In genomic region chr12:103634430-103634829, GRCm38 (mm10) we compare ENCODE assay signal across 29 mouse cellular contexts. TPM values are rescaled to one million over a fixed set of nuclear protein-coding genes. Genes with fewer than 3 reads are reported as not detected.
DNase-seq lines count a peak whose midpoint lies in the region; ATAC-seq and TF ChIP-seq lines count a peak whose summit lies in the region.
"Had no signal": no experiment of that assay in that cellular context is flagged by ENCODE, and none has a peak within 500 bp of the region (broad histone marks: within the 10 kb centered on the region; RNA-seq: fewer than 3 reads in every experiment).

No protein-coding gene starts in this region.

- no peaks in the 10 kb centered on the region for H3K27me3 ChIP-seq in forebrain, embryonic 16.5 days (replicated peaks; ENCODE audit: control insufficient read depth, insufficient read depth, low read length)
- H3K27me3 ChIP-seq in forebrain, embryonic 10.5 days (ENCODE audit: poor library complexity, severe bottlenecking): no peaks in the 10 kb centered on the region
- H3K27me3 ChIP-seq: forebrain, embryonic 12.5 days; heart, embryonic 15.5 days; hindbrain, embryonic 13.5 days; intestine, embryonic 15.5 days had no signal

- no peaks in the 10 kb centered on the region for H3K4me1 ChIP-seq in forebrain, embryonic 16.5 days (replicated peaks; ENCODE audit: control insufficient read depth, insufficient read depth, low read length)
- H3K4me1 ChIP-seq in forebrain, embryonic 10.5 days: no peaks in the 10 kb centered on the region
- H3K4me1 ChIP-seq: forebrain, embryonic 12.5 days; heart, embryonic 15.5 days; hindbrain, embryonic 13.5 days had no signal

- H3K9me3 ChIP-seq in forebrain, embryonic 16.5 days (ENCODE audit: control insufficient read depth, low read length): no peaks in the 10 kb centered on the region
- H3K9me3 ChIP-seq in forebrain, embryonic 10.5 days: no peaks in the 10 kb centered on the region
- H3K9me3 ChIP-seq: forebrain, embryonic 12.5 days; heart, embryonic 10.5 days; heart, embryonic 15.5 days; hindbrain, embryonic 13.5 days; intestine, embryonic 15.5 days had no signal

- ATAC-seq in forebrain, embryonic 16.5 days: 0 out of 2 replicates have a peak, but pooled peaks have one; percentile 40
- ATAC-seq: activated CD4-positive, CD25-positive, alpha-beta regulatory T cell, adult 4 months; hindbrain, postnatal 0 days; intestine, embryonic 15.5 days had no signal

- H3K9ac ChIP-seq in forebrain, embryonic 16.5 days (replicated peaks; ENCODE audit: low read depth, low read length): no peak overlapping the region
- H3K9ac ChIP-seq: forebrain, embryonic 12.5 days; heart, embryonic 15.5 days; hindbrain, embryonic 13.5 days; intestine, embryonic 15.5 days had no signal

- H3K4me3 ChIP-seq in forebrain, embryonic 16.5 days (replicated peaks; ENCODE audit: low read length): no peak overlapping the region
- H3K4me3 ChIP-seq in forebrain, embryonic 10.5 days: no peak overlapping the region
- H3K4me3 ChIP-seq in layer of hippocampus, adult 2 months: no peak overlapping the region
- H3K4me3 ChIP-seq: erythroblast, embryonic 14.5 days; forebrain, embryonic 12.5 days; heart, embryonic 10.5 days; heart, embryonic 15.5 days; hindbrain, embryonic 13.5 days; intestine, embryonic 15.5 days had no signal

- no peaks in the 10 kb centered on the region for H3K36me3 ChIP-seq in forebrain, embryonic 16.5 days (ENCODE audit: control insufficient read depth, insufficient read depth)
- H3K36me3 ChIP-seq in forebrain, embryonic 10.5 days (replicated peaks): no peaks in the 10 kb centered on the region
- H3K36me3 ChIP-seq: forebrain, embryonic 12.5 days; heart, embryonic 10.5 days; heart, embryonic 15.5 days; hindbrain, embryonic 13.5 days; intestine, embryonic 15.5 days had no signal

- no peak for DNase-seq in forebrain, embryonic 10.5 days (ENCODE audit: extremely low spot score, low spot score)
- peak; percentile 29 to 45 for DNase-seq in layer of hippocampus, adult 2 months (ENCODE audit: low spot score in 2 of 2)
- no peak for DNase-seq in layer of hippocampus, postnatal 10 days (ENCODE audit: low spot score in 2 of 2)
- DNase-seq in brain, adult 2 months (ENCODE audit: low read depth, low spot score): peak; percentile 54
- DNase-seq in telencephalon, adult 2 months (ENCODE audit: low read depth, low spot score): peak; percentile 42
- no peak for DNase-seq in T-cell, adult 2 months (ENCODE audit: low spot score)
- DNase-seq: adrenal gland, postnatal 25 days; cerebellum, adult 11-12 months; cerebellum, adult 9-10 months; cerebellum, postnatal 25 days; gastrocnemius, postnatal 10 days; heart, adult 18-20 months; heart, postnatal 14 days had no signal

- no peak for TF ChIP-seq CTCF in layer of hippocampus, adult 2 months (conservative IDR thresholded peaks at IDR 0.05)

- H3K4me2 ChIP-seq in forebrain, embryonic 16.5 days (ENCODE audit: low read length): no peak overlapping the region
- H3K4me2 ChIP-seq: forebrain, embryonic 12.5 days; heart, embryonic 15.5 days; hindbrain, embryonic 13.5 days; intestine, embryonic 15.5 days had no signal

- no peak overlapping the region for H3K27ac ChIP-seq in forebrain, embryonic 16.5 days (ENCODE audit: low read length)
- H3K27ac ChIP-seq in forebrain, embryonic 10.5 days: no peak overlapping the region
- peak overlapping the region; percentile 72; the same call in 1 of the 2 replicates for H3K27ac ChIP-seq in layer of hippocampus, adult 2 months
- H3K27ac ChIP-seq: forebrain, embryonic 12.5 days; heart, embryonic 10.5 days; heart, embryonic 15.5 days; hindbrain, embryonic 13.5 days; hindbrain, postnatal 0 days; intestine, embryonic 15.5 days had no signal

- 65% methylated on average over 2 of the region's 2 CpGs for WGBS in forebrain, embryonic 16.5 days
- 81% methylated on average over 2 of the region's 2 CpGs for WGBS in forebrain, embryonic 10.5 days

RNA-seq across cellular contexts. Expression of gene Serpina10, which starts 3.2 kb away (rescaled TPM):
- 0.14 TPM in 1 of 2 replicates, not detected in the other for polyA plus RNA-seq in forebrain, embryonic 16.5 days (2015; fragmentation: Nextera tagmentation; extraction: Ambion mirVana)
- not detected in 2 replicates for polyA plus RNA-seq in forebrain, embryonic 10.5 days (2016; fragmentation: Nextera tagmentation; extraction: Ambion mirVana)
- under 1 TPM in 1 of 2 experiments, not detected in 1; 0.10 TPM for total RNA-seq in layer of hippocampus, adult 2 months (2021)
- not detected for total RNA-seq in layer of hippocampus, postnatal 10 days (2021)
- total RNA-seq: adrenal gland, adult 18-20 months; gastrocnemius, postnatal 10 days; heart, postnatal 14 days; hematopoietic stem cell, adult 5-6 weeks; hindbrain, postnatal 0 days had no signal
- polyA plus RNA-seq: activated CD4-positive, CD25-positive, alpha-beta regulatory T cell, adult 4 months; C2C12; embryonic facial prominence, embryonic 14.5 days; erythroblast, embryonic 14.5 days; forebrain, embryonic 12.5 days; heart, embryonic 15.5 days; hindbrain, embryonic 13.5 days had no signal

RNA-seq across cellular contexts. Expression of gene Serpina6, which starts 22.6 kb away (rescaled TPM):
- polyA plus RNA-seq in forebrain, embryonic 16.5 days (2015; fragmentation: Nextera tagmentation; extraction: Ambion mirVana): not detected in 2 replicates
- polyA plus RNA-seq in forebrain, embryonic 10.5 days (2016; fragmentation: Nextera tagmentation; extraction: Ambion mirVana): not detected in 2 replicates
- not detected for total RNA-seq in layer of hippocampus, adult 2 months (2021)
- total RNA-seq in layer of hippocampus, postnatal 10 days (2021): not detected
- total RNA-seq: gastrocnemius, postnatal 4 days; heart, adult 18-20 months; heart, postnatal 14 days; hematopoietic stem cell, adult 5-6 weeks; hindbrain, postnatal 0 days; MEL had no signal
- polyA plus RNA-seq: activated CD4-positive, CD25-positive, alpha-beta regulatory T cell, adult 4 months; cortical plate, adult 2 months; forebrain, embryonic 12.5 days; hindbrain, embryonic 13.5 days; hindbrain, postnatal 0 days had no signal

RNA-seq across cellular contexts. Expression of gene Serpina16, which starts 41.5 kb away (rescaled TPM):
- polyA plus RNA-seq in forebrain, embryonic 16.5 days (2015; fragmentation: Nextera tagmentation; extraction: Ambion mirVana): not detected in 2 replicates
- not detected in 2 replicates for polyA plus RNA-seq in forebrain, embryonic 10.5 days (2016; fragmentation: Nextera tagmentation; extraction: Ambion mirVana)
- not detected for total RNA-seq in layer of hippocampus, adult 2 months (2021)
- not detected for total RNA-seq in layer of hippocampus, postnatal 10 days (2021)
- total RNA-seq: adrenal gland, adult 18-20 months; adrenal gland, postnatal 25 days; gastrocnemius, postnatal 10 days; gastrocnemius, postnatal 4 days; heart, adult 18-20 months; heart, postnatal 14 days; hematopoietic stem cell, adult 5-6 weeks; hindbrain, postnatal 0 days; MEL had no signal
- polyA plus RNA-seq: activated CD4-positive, CD25-positive, alpha-beta regulatory T cell, adult 4 months; C2C12; cortical plate, adult 2 months; embryonic facial prominence, embryonic 14.5 days; erythroblast, embryonic 14.5 days; forebrain, embryonic 12.5 days; heart, embryonic 10.5 days; heart, embryonic 15.5 days; hindbrain, embryonic 13.5 days; hindbrain, postnatal 0 days had no signal

Comparison
In these comparisons a context has a peak if more than half of its experiments do, and no peak if none do; other contexts are left out.
1. DNase-seq: peak in layer of hippocampus, adult 2 months (2 of 2), brain, adult 2 months (single experiment) and telencephalon, adult 2 months (single experiment); none in forebrain, embryonic 10.5 days (single experiment), layer of hippocampus, postnatal 10 days (0 of 2) and T-cell, adult 2 months (single experiment).